16 mouse cellular contexts compared by ENCODE assay signal in the genomic region with DNA sequence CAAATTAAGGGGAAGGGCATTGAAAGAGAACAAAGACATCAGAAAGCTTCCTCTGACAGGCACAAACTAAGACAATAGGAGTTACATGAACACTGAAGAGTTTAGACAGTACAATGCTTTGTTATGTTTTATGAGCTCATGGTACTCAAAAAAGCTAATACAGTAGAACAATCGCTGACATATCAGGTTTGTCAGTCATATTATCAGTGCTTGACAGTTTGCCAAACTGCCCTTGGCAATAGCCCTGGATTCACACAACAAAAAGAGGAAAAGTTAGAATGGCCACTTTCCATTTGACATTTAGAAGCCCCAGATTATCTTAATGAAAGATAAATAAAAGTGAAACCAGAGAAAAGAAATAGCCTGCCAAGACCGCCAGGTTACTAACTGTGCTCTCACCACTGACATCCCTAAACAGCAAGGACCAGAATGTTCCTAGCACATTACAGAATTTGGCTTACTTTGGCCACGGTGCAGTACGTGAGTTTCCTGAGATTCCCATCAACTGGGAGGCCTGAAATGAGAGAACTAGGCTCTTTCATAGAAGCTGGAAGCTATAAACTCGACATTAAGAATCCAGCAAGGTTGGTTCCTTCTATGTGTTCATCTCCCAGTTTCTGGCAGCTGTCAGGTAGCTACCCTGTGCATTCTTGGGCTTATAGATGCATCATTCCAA. TPM values are rescaled to one million over a fixed set of nuclear protein-coding genes. Genes with fewer than 3 reads are reported as not detected.
DNase-seq lines count a peak whose midpoint lies in the region; ATAC-seq lines count a peak whose summit lies in the region.
"Had no signal": no experiment of that assay in that cellular context is flagged by ENCODE, and none has a peak within 500 bp of the region (broad histone marks: within the 10 kb centered on the region; RNA-seq: fewer than 3 reads in every experiment).

No protein-coding gene starts in this region.

- no peak overlapping the region for H3K4me2 ChIP-seq in embryonic facial prominence, embryonic 14.5 days (ENCODE audit: low read depth, low read length)
- 0 out of 2 replicates have a peak overlapping the region, but pooled peaks have one; percentile 2 for H3K4me2 ChIP-seq in heart, embryonic 13.5 days
- no peak overlapping the region for H3K4me2 ChIP-seq in forebrain, embryonic 15.5 days (replicated peaks)
- H3K4me2 ChIP-seq: hindbrain, embryonic 13.5 days had no signal

- no peaks in the 10 kb centered on the region for H3K36me3 ChIP-seq in embryonic facial prominence, embryonic 14.5 days (ENCODE audit: control insufficient read depth, insufficient read depth, low read length)
- no peaks in the 10 kb centered on the region for H3K36me3 ChIP-seq in embryonic facial prominence, embryonic 10.5 days (replicated peaks)
- H3K36me3 ChIP-seq in heart, embryonic 13.5 days = no peaks in the 10 kb centered on the region
- no peaks in the 10 kb centered on the region for H3K36me3 ChIP-seq in forebrain, embryonic 15.5 days
- H3K36me3 ChIP-seq: hindbrain, embryonic 13.5 days had no signal

- H3K27me3 ChIP-seq in embryonic facial prominence, embryonic 14.5 days (replicated peaks; ENCODE audit: control insufficient read depth, insufficient read depth, low read length) = no peaks in the 10 kb centered on the region
- no peaks in the 10 kb centered on the region for H3K27me3 ChIP-seq in embryonic facial prominence, embryonic 10.5 days (replicated peaks; ENCODE audit: low read depth, poor library complexity, severe bottlenecking)
- H3K27me3 ChIP-seq in heart, embryonic 13.5 days (replicated peaks) = no peaks in the 10 kb centered on the region
- no peaks in the 10 kb centered on the region for H3K27me3 ChIP-seq in forebrain, embryonic 15.5 days
- H3K27me3 ChIP-seq: CH12.LX; hindbrain, embryonic 13.5 days had no signal

- 61% methylated on average over 5 of the region's 5 CpGs for WGBS in embryonic facial prominence, embryonic 14.5 days
- 84% methylated on average over 5 of the region's 5 CpGs for WGBS in embryonic facial prominence, embryonic 10.5 days
- WGBS in heart, embryonic 13.5 days = 54% methylated on average over 5 of the region's 5 CpGs
- 84% methylated on average over 5 of the region's 5 CpGs for WGBS in forebrain, embryonic 15.5 days

- H3K9me3 ChIP-seq in embryonic facial prominence, embryonic 14.5 days (ENCODE audit: control insufficient read depth, low read length) = no peaks in the 10 kb centered on the region
- H3K9me3 ChIP-seq in embryonic facial prominence, embryonic 10.5 days = no peaks in the 10 kb centered on the region
- H3K9me3 ChIP-seq in heart, embryonic 13.5 days = no peaks in the 10 kb centered on the region
- no peaks in the 10 kb centered on the region for H3K9me3 ChIP-seq in forebrain, embryonic 15.5 days
- H3K9me3 ChIP-seq: hindbrain, embryonic 13.5 days had no signal

- no peak overlapping the region for H3K4me3 ChIP-seq in embryonic facial prominence, embryonic 14.5 days (ENCODE audit: low read depth, low read length)
- H3K4me3 ChIP-seq in embryonic facial prominence, embryonic 10.5 days = no peak overlapping the region
- no peak overlapping the region for H3K4me3 ChIP-seq in heart, embryonic 13.5 days
- H3K4me3 ChIP-seq in forebrain, embryonic 15.5 days = no peak overlapping the region
- H3K4me3 ChIP-seq: hindbrain, embryonic 13.5 days had no signal

- H3K4me1 ChIP-seq in embryonic facial prominence, embryonic 14.5 days (ENCODE audit: control insufficient read depth, insufficient read depth, low read length) = no peaks in the 10 kb centered on the region
- H3K4me1 ChIP-seq in embryonic facial prominence, embryonic 10.5 days = no peaks in the 10 kb centered on the region
- H3K4me1 ChIP-seq in heart, embryonic 13.5 days = peaks cover 11% of the 10 kb centered on the region
- no peaks in the 10 kb centered on the region for H3K4me1 ChIP-seq in forebrain, embryonic 15.5 days
- H3K4me1 ChIP-seq: hindbrain, embryonic 13.5 days had no signal

- H3K9ac ChIP-seq in embryonic facial prominence, embryonic 14.5 days (ENCODE audit: low read depth, low read length) = no peak overlapping the region
- H3K9ac ChIP-seq in heart, embryonic 13.5 days = no peak overlapping the region
- H3K9ac ChIP-seq in forebrain, embryonic 15.5 days (replicated peaks) = no peak overlapping the region
- H3K9ac ChIP-seq: hindbrain, embryonic 13.5 days; liver, embryonic 14.5 days had no signal

- DNase-seq in embryonic facial prominence, embryonic 14.5 days (ENCODE audit: low spot score) = peak; percentile 65
- DNase-seq in embryonic facial prominence, embryonic 10.5 days (ENCODE audit: low spot score) = no peak
- peak; percentile 7 for DNase-seq in lung, postnatal 36 days
- no peak for DNase-seq in lung, postnatal 4 days
- DNase-seq in retina, postnatal 1 day = peak; percentile 57
- no peak for DNase-seq in cerebellum, adult 9-10 months
- DNase-seq: embryo, embryonic 11 days; right cerebral cortex, postnatal 25 days had no signal

- ATAC-seq in embryonic facial prominence, embryonic 14.5 days (ENCODE audit: low read depth) = 0 out of 2 replicates have a peak, but pooled peaks have one; percentile 37
- ATAC-seq in heart, embryonic 13.5 days (ENCODE audit: extremely low read depth, insufficient number of reproducible peaks, low FRiP score, low TSS enrichment) = no peak
- no peak for ATAC-seq in forebrain, embryonic 15.5 days (replicated peaks)
- ATAC-seq: forebrain, embryonic 14.5 days; lung, postnatal 0 days had no signal

- H3K27ac ChIP-seq in embryonic facial prominence, embryonic 14.5 days (replicated peaks; ENCODE audit: low read depth, low read length) = no peak overlapping the region; the same call in 1 of the 2 replicates
- H3K27ac ChIP-seq in embryonic facial prominence, embryonic 10.5 days (replicated peaks) = no peak overlapping the region
- H3K27ac ChIP-seq in heart, embryonic 13.5 days (replicated peaks) = peak overlapping the region; percentile 37; the same call in 1 of the 2 replicates
- H3K27ac ChIP-seq in forebrain, embryonic 15.5 days (replicated peaks) = no peak overlapping the region
- H3K27ac ChIP-seq: hindbrain, embryonic 13.5 days; kidney, postnatal 0 days; liver, embryonic 14.5 days had no signal

RNA-seq across cellular contexts. Expression of a gene that starts 49.7 kb away (rescaled TPM):
- polyA plus RNA-seq in embryonic facial prominence, embryonic 14.5 days (2014; fragmentation: Nextera tagmentation; extraction: Ambion mirVana) = 31.1 and 39.8 TPM in 2 replicates
- 0.26 and 0.35 TPM in 2 replicates for polyA plus RNA-seq in embryonic facial prominence, embryonic 10.5 days (2016; fragmentation: Nextera tagmentation; extraction: Ambion mirVana)
- polyA plus RNA-seq in heart, embryonic 13.5 days (2015; fragmentation: Nextera tagmentation; extraction: Ambion mirVana) = 46.2 and 49.9 TPM in 2 replicates
- 0.08 and 0.13 TPM in 2 replicates for polyA plus RNA-seq in forebrain, embryonic 15.5 days (2015; fragmentation: Nextera tagmentation; extraction: Ambion mirVana)

Comparison
In these comparisons a context has a peak if more than half of its experiments do, and no peak if none do; other contexts are left out.
1. DNase-seq: peak in embryonic facial prominence, embryonic 14.5 days (single experiment), lung, postnatal 36 days (single experiment) and retina, postnatal 1 day (single experiment); none in embryonic facial prominence, embryonic 10.5 days (single experiment), lung, postnatal 4 days (0 of 2) and cerebellum, adult 9-10 months (single experiment).
2. RNA of a gene that starts 49.7 kb away (polyA plus RNA-seq): 46.2 to 49.9 TPM in heart, embryonic 13.5 days and 31.1 to 39.8 TPM in embryonic facial prominence, embryonic 14.5 days; 0.26 to 0.35 TPM in embryonic facial prominence, embryonic 10.5 days and 0.08 to 0.13 TPM in forebrain, embryonic 15.5 days; every median in the first group is over 10 times any median in the second.